Mouse (Mus musculus) liver, embryonic 14.5 days (tissue): ENCODE data around the gene Gpr146. TPM values are rescaled to one million over a fixed set of nuclear protein-coding genes. Genes with fewer than 3 reads are reported as not detected.
A peak's percentile ranks its signal among the peaks of the same experiment; 100 is the strongest.

Experiments
- ATAC-seq: fragments of 200-750 bp; cut with Nextera tagmentation; 2 replicates; pipeline ENCODE4 v1.8.0; 2017; ENCODE audit warnings: moderate number of reproducible peaks, mild to moderate bottlenecking, moderate library complexity; ENCODE audit not compliant: insufficient read depth
- DNase-seq, 3 experiments: peaks; one replicate each; pipeline ENCODE4 v3.0.0-alpha.2; 2012 to 2013; ENCODE audit warnings: low read depth in 3 of 3, low spot score in 3 of 3
- H3K27ac ChIP-seq: fragments of 300-500 bp; sonication (generic); 2 replicates; pipeline ENCODE4 v1.5.1; 2014; ENCODE audit warnings: moderate library complexity, mild to moderate bottlenecking, control low read depth, inconsistent platforms
- H3K27me3 ChIP-seq: fragments of 300-500 bp; sonication (generic); 2 replicates; pipeline ENCODE4 v1.6.1; 2014; ENCODE audit warnings: mild to moderate bottlenecking, low read length, moderate library complexity; ENCODE audit not compliant: control insufficient read depth, insufficient read depth
- H3K36me3 ChIP-seq: fragments of 300-500 bp; sonication (generic); replicated peaks from 2 replicates; pipeline ENCODE4 v1.6.1; 2014; ENCODE audit warnings: low read depth; ENCODE audit not compliant: control insufficient read depth, insufficient read depth
- H3K4me1 ChIP-seq, 2 experiments: fragments of 200-500 bp in 1 of 2; fragments of 300-500 bp in 1 of 2; sonication (generic) in 1 of 2; replicated peaks; 2 replicates each; pipeline ENCODE4 v1.6.1; 2012 to 2014; ENCODE audit warnings: antibody characterized with exemption in 1 of 2, inconsistent platforms in 1 of 2, low read length in 1 of 2; ENCODE audit not compliant: control insufficient read depth in 2 of 2, insufficient read depth in 2 of 2
- H3K4me2 ChIP-seq: fragments of 300-500 bp; sonication (generic); 2 replicates; pipeline ENCODE4 v1.6.1; 2014; ENCODE audit warnings: low read depth, mild to moderate bottlenecking, control low read depth, moderate library complexity
- H3K4me3 ChIP-seq, 2 experiments: fragments of 200-500 bp in 1 of 2; fragments of 300-500 bp in 1 of 2; sonication (generic) in 1 of 2; 2 replicates each; pipeline ENCODE4 v1.5.1; 2012 to 2014; ENCODE audit warnings: low read depth in 2 of 2, low read length in 2 of 2, mild to moderate bottlenecking in 2 of 2, control low read depth in 1 of 2, inconsistent platforms in 1 of 2, moderate library complexity in 1 of 2; ENCODE audit not compliant: insufficient read depth in 1 of 2
- H3K9ac ChIP-seq: fragments of 300-500 bp; sonication (generic); replicated peaks from 2 replicates; pipeline ENCODE4 v1.6.1; 2014; ENCODE audit warnings: mild to moderate bottlenecking, control low read depth, moderate library complexity
- H3K9me3 ChIP-seq: fragments of 300-500 bp; sonication (generic); 2 replicates; pipeline ENCODE4 v1.6.1; 2016; ENCODE audit warnings: low read length, mixed read lengths; ENCODE audit not compliant: control insufficient read depth
- CTCF ChIP-seq: IDR thresholded peaks from 2 replicates; pipeline ENCODE4 v1.5.1; 2016; ENCODE audit warnings: antibody characterized with exemption, low read depth, control low read depth
- EP300 ChIP-seq: IDR thresholded peaks from 2 replicates; pipeline ENCODE4 v1.6.1; 2016; ENCODE audit warnings: antibody characterized with exemption, low read depth
- whole genome bisulfite sequencing: fragments of 180-500 bp; shearing (Covaris S2); extraction: QIAGEN DNeasy Blood & Tissue Kit; methylation state at CpG from one replicate; pipeline ENCODE4 v1.1.7; 2014; ENCODE audit not compliant: insufficient replicate concordance; 5-methylcytosine and 5-hydroxymethylcytosine counted together
- polyA plus RNA-seq, 2 experiments: library from polyadenylated mRNA; depleted of rRNA in 1 of 2; stranded (reverse) in 1 of 2; unstranded in 1 of 2; fragments of >200 nt; fragmentation: Nextera tagmentation in 1 of 2; extraction: Ambion mirVana in 1 of 2; gene quantifications; 2 replicates each; pipeline versions ENCODE4 v1.2.1 to v1.2.3; 2012 to 2014

Gpr146 gene
- polyA plus RNA-seq, 2 experiments, result 14.6 to 18.4 TPM

GRCm38 (mm10) chr5:139353946-139354345, 23.6 kb upstream of the Gpr146 start:
- no peak overlapping the region for H3K9ac ChIP-seq
- no peak overlapping the region for H3K4me2 ChIP-seq
- no peaks in the 10 kb centered on the region for H3K27me3 ChIP-seq
- H3K4me1 ChIP-seq, result peaks cover 24 to 29% of the 10 kb centered on the region in 2 experiments
- TF ChIP-seq EP300 (no peak), CTCF (no peak)
- H3K4me3 ChIP-seq, result no peak overlapping the region
- ATAC-seq (no peak), DNase-seq (no peak)
- H3K27ac ChIP-seq, result no peak overlapping the region
- 71% methylated on average over 11 of the region's 11 CpGs for WGBS
- H3K36me3 ChIP-seq, result no peaks in the 10 kb centered on the region
- no peaks in the 10 kb centered on the region for H3K9me3 ChIP-seq

GRCm38 (mm10) chr5:139355235-139355772, 22.2 kb upstream of the Gpr146 start:
- no peak overlapping the region for H3K9ac ChIP-seq
- TF ChIP-seq EP300, result no peak
- TF ChIP-seq CTCF, result peak; percentile 99
- H3K27me3 ChIP-seq, result no peaks in the 10 kb centered on the region
- no peak overlapping the region for H3K27ac ChIP-seq
- H3K4me2 ChIP-seq, result no peak overlapping the region
- peaks cover 13 to 17% of the 10 kb centered on the region in 2 experiments; a peak in 3 of 4 replicates for H3K4me1 ChIP-seq
- 35% methylated on average over 19 of the region's 19 CpGs for WGBS
- H3K9me3 ChIP-seq, result no peaks in the 10 kb centered on the region
- H3K4me3 ChIP-seq, result no peak overlapping the region
- DNase-seq (no peak), ATAC-seq (no peak)
- H3K36me3 ChIP-seq, result no peaks in the 10 kb centered on the region

GRCm38 (mm10) chr5:139358653-139359052, 18.8 kb upstream of the Gpr146 start:
- Histone ChIP-seq H3K9me3 (no peaks in the 10 kb centered on the region), H3K27ac (no peak overlapping the region), H3K4me1 (no peaks in the 10 kb centered on the region), H3K36me3 (no peaks in the 10 kb centered on the region), H3K27me3 (no peaks in the 10 kb centered on the region), H3K4me3 (no peak overlapping the region), H3K4me2 (no peak overlapping the region), H3K9ac (no peak overlapping the region)
- TF ChIP-seq EP300 (no peak), CTCF (peak; percentile 87)
- WGBS, result 64% methylated on average over 2 of the region's 2 CpGs
- DNase-seq (no peak), ATAC-seq (peak; percentile 31; the same call in 1 of the 2 replicates)

- Histone ChIP-seq H3K27me3 (no peaks in the 10 kb centered on the region), H3K36me3 (no peaks in the 10 kb centered on the region), H3K4me2 (no peak overlapping the region), H3K9me3 (no peaks in the 10 kb centered on the region), H3K4me1 (no peaks in the 10 kb centered on the region), H3K9ac (no peak overlapping the region), H3K4me3 (no peak overlapping the region), H3K27ac (no peak overlapping the region)
- no peak for ATAC-seq
- WGBS, result 80% methylated on average over 5 of the region's 5 CpGs
- no peak for DNase-seq
- TF ChIP-seq CTCF, result no peak
- TF ChIP-seq EP300, result no peak
These were observed 18.3 kb upstream of the Gpr146 start for GRCm38 (mm10) chr5:139359244-139359643.

GRCm38 (mm10) chr5:139363858-139364257, 13.6 kb upstream of the Gpr146 start:
- WGBS, result 57% methylated on average over 7 of the region's 7 CpGs
- no peak overlapping the region for H3K27ac ChIP-seq
- no peaks in the 10 kb centered on the region for H3K27me3 ChIP-seq
- H3K9ac ChIP-seq, result no peak overlapping the region
- H3K4me3 ChIP-seq, result no peak overlapping the region
- DNase-seq (no peak), ATAC-seq (no peak)
- TF ChIP-seq CTCF, result no peak
- no peak for TF ChIP-seq EP300
- H3K36me3 ChIP-seq, result no peaks in the 10 kb centered on the region
- H3K4me1 ChIP-seq, result peaks cover 0 to 27% of the 10 kb centered on the region in 2 experiments; a peak in 3 of 4 replicates
- H3K4me2 ChIP-seq, result no peak overlapping the region
- no peaks in the 10 kb centered on the region for H3K9me3 ChIP-seq
